8 mouse cellular contexts compared by ENCODE assay signal in the genomic region with DNA sequence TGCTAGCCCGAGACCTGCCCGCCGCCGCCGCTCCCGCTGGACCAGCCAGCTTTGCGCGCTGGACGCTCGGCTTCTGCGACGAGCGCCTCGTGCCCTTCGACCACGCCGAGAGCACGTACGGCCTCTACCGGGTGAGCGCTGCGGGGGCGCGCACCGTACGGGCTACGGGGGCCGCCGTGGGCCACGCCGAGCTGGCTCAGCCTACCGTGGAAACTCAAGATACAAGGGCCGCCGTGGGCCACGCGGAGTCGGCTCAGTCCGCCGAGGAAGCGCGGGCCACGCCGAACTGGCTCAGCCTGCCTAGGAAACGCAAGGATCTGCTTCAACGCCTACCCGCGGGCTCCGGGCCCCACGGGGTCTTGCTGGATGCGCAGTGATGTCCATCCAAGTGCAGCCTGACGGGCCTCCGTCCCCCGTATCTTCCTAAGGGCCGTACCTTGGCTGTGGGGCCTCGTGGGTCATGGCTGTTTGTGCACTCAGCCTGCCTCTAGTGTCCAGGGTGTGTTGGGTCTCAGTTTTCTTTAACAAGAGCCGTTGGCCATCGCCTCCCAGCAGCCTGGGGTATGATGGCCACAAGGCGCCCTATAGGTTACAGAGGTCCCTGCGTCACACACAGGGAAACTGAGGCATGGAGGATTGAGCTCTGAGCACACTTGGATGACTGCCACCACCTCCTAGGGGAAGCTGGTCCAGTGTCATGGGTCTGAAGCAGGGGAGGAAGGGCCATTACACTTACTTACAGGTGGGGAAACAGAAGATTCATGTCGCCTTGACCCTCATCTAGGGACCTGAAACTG. TPM values are rescaled to one million over a fixed set of nuclear protein-coding genes. Genes with fewer than 3 reads are reported as not detected.
DNase-seq lines count a peak whose midpoint lies in the region; ATAC-seq and TF ChIP-seq lines count a peak whose summit lies in the region.

No protein-coding gene starts in this region.

- peak overlapping the region; percentile 99 for H3K27ac ChIP-seq in bone marrow, adult 2 months (ENCODE audit: control insufficient read depth, insufficient read depth, low read depth, low read length, poor library complexity)
- peak overlapping the region; percentile 95 for H3K27ac ChIP-seq in forebrain, embryonic 16.5 days (ENCODE audit: low read length)
- H3K27ac ChIP-seq in hindbrain, embryonic 10.5 days = peak overlapping the region; percentile 99
- H3K27ac ChIP-seq in lung, embryonic 14.5 days (ENCODE audit: low read depth) = peak overlapping the region; percentile 98

- WGBS in bone marrow, adult 2 months = 3% methylated on average over 60 of the region's 60 CpGs
- 4% methylated on average over 60 of the region's 60 CpGs for WGBS in forebrain, embryonic 16.5 days
- 6% methylated on average over 60 of the region's 60 CpGs for WGBS in hindbrain, embryonic 10.5 days
- WGBS in lung, embryonic 14.5 days = 3% methylated on average over 60 of the region's 60 CpGs

- peak overlapping the region; percentile 93 for H3K4me2 ChIP-seq in forebrain, embryonic 16.5 days (ENCODE audit: low read length)
- H3K4me2 ChIP-seq in lung, embryonic 14.5 days = peak overlapping the region; percentile 98

- no peak for TF ChIP-seq CTCF in E14TG2a.4 (conservative IDR thresholded peaks at IDR 0.05; ENCODE audit: low read length)
- no peak; the same call in 1 of the 2 replicates for TF ChIP-seq CTCF in bone marrow, adult 2 months (IDR thresholded peaks at IDR 0.05; ENCODE audit: control insufficient read depth, insufficient read depth, low read length)
- TF ChIP-seq CTCF in lung, embryonic 14.5 days (IDR thresholded peaks at IDR 0.05; ENCODE audit: low read depth) = 0 out of 2 replicates have a peak, but pooled peaks have one; percentile 1

- peaks cover 75% of the 10 kb centered on the region for H3K4me1 ChIP-seq in E14TG2a.4 (replicated peaks; ENCODE audit: low read depth, low read length)
- peaks cover 18% of the 10 kb centered on the region for H3K4me1 ChIP-seq in bone marrow, adult 2 months (ENCODE audit: control insufficient read depth, insufficient read depth, low read length)
- peaks cover 27% of the 10 kb centered on the region for H3K4me1 ChIP-seq in forebrain, embryonic 16.5 days (replicated peaks; ENCODE audit: control insufficient read depth, insufficient read depth, low read length)
- H3K4me1 ChIP-seq in hindbrain, embryonic 10.5 days (replicated peaks) = peaks cover 51% of the 10 kb centered on the region
- H3K4me1 ChIP-seq in lung, embryonic 14.5 days (ENCODE audit: insufficient read depth) = 0 out of 2 replicates have a peak, but pooled peaks cover 3% of the 10 kb centered on the region

- peaks cover 34% of the 10 kb centered on the region for H3K36me3 ChIP-seq in E14TG2a.4 (ENCODE audit: insufficient read depth, low read length)
- H3K36me3 ChIP-seq in forebrain, embryonic 16.5 days (ENCODE audit: control insufficient read depth, insufficient read depth) = no peaks in the 10 kb centered on the region
- H3K36me3 ChIP-seq in hindbrain, embryonic 10.5 days = peaks cover 19% of the 10 kb centered on the region
- H3K36me3 ChIP-seq in lung, embryonic 14.5 days (ENCODE audit: insufficient read depth) = 0 out of 2 replicates have a peak, but pooled peaks cover 8% of the 10 kb centered on the region

- H3K27me3 ChIP-seq in E14TG2a.4 (ENCODE audit: insufficient read depth, low read length) = peaks cover 11% of the 10 kb centered on the region
- no peaks in the 10 kb centered on the region for H3K27me3 ChIP-seq in forebrain, embryonic 16.5 days (replicated peaks; ENCODE audit: control insufficient read depth, insufficient read depth, low read length)
- H3K27me3 ChIP-seq in hindbrain, embryonic 10.5 days (ENCODE audit: insufficient read depth, poor library complexity, severe bottlenecking) = peaks cover 12% of the 10 kb centered on the region
- no peaks in the 10 kb centered on the region for H3K27me3 ChIP-seq in lung, embryonic 14.5 days (ENCODE audit: insufficient read depth, low read length)

- DNase-seq in hindbrain, embryonic 10.5 days (ENCODE audit: low spot score) = no peak
- DNase-seq in layer of hippocampus, adult 8-10 months (ENCODE audit: low spot score in 2 of 2) = peak; percentile 85 to 89
- peak; percentile 71 for DNase-seq in lung, embryonic 14.5 days
- peak; percentile 87 to 90 for DNase-seq in right cerebral cortex, postnatal 10 days (ENCODE audit: low spot score in 2 of 2)

- TF ChIP-seq POLR2A in bone marrow, adult 2 months (IDR thresholded peaks at IDR 0.05; ENCODE audit: borderline replicate concordance, control insufficient read depth, low read depth, low read length) = no peak

- H3K4me3 ChIP-seq in E14TG2a.4 (replicated peaks; ENCODE audit: low read length) = peak overlapping the region; percentile 95
- H3K4me3 ChIP-seq in bone marrow, adult 2 months (replicated peaks; ENCODE audit: control insufficient read depth, low read depth, low read length) = peak overlapping the region; percentile 80
- H3K4me3 ChIP-seq in forebrain, embryonic 16.5 days (replicated peaks; ENCODE audit: low read length) = peak overlapping the region; percentile 83
- peak overlapping the region; percentile 91 for H3K4me3 ChIP-seq in hindbrain, embryonic 10.5 days
- H3K4me3 ChIP-seq in lung, embryonic 14.5 days (ENCODE audit: low read depth, low read length) = peak overlapping the region; percentile 88

- peak overlapping the region; percentile 91 for H3K9ac ChIP-seq in forebrain, embryonic 16.5 days (replicated peaks; ENCODE audit: low read depth, low read length)
- H3K9ac ChIP-seq in lung, embryonic 14.5 days = peak overlapping the region; percentile 91

- peak; percentile 72 for ATAC-seq in forebrain, embryonic 16.5 days
- peak; percentile 69 for ATAC-seq in lung, embryonic 14.5 days (ENCODE audit: insufficient read depth)
- no peak for ATAC-seq in monocyte, adult 5-6 weeks (replicated peaks; ENCODE audit: insufficient number of reproducible peaks, low FRiP score, low TSS enrichment, poor library complexity, severe bottlenecking)

- no peaks in the 10 kb centered on the region for H3K9me3 ChIP-seq in E14TG2a.4 (ENCODE audit: low read length)
- H3K9me3 ChIP-seq in forebrain, embryonic 16.5 days (ENCODE audit: control insufficient read depth, low read length) = no peaks in the 10 kb centered on the region
- H3K9me3 ChIP-seq in hindbrain, embryonic 10.5 days = no peaks in the 10 kb centered on the region
- H3K9me3 ChIP-seq in lung, embryonic 14.5 days (ENCODE audit: low read depth, low read length) = no peaks in the 10 kb centered on the region

RNA-seq across cellular contexts. Expression of a gene that starts 0.6 kb away (rescaled TPM):
- polyA plus RNA-seq in bone marrow, adult 2 months (2011; ENCODE audit: insufficient read depth, insufficient read length, low replicate concordance, missing spikeins) = 111 and 147 TPM in 2 replicates
- 167 and 189 TPM in 2 replicates for polyA plus RNA-seq in forebrain, embryonic 16.5 days (2015; fragmentation: Nextera tagmentation; extraction: Ambion mirVana)
- polyA plus RNA-seq in hindbrain, embryonic 10.5 days (2016; fragmentation: Nextera tagmentation; extraction: Ambion mirVana) = 254 and 268 TPM in 2 replicates
- 10 to 100 TPM; 29.1 to 38.5 (median 33.6) TPM for total RNA-seq in layer of hippocampus, adult 8-10 months (2022)
- 251 and 253 TPM in 2 replicates for polyA plus RNA-seq in lung, embryonic 14.5 days (2014; fragmentation: Nextera tagmentation; extraction: Ambion mirVana)
- total RNA-seq in monocyte, adult 5-6 weeks (2017) = 31.2 to 49.8 TPM (median 36.8 TPM) in 3 replicates

RNA-seq across cellular contexts. Expression of a gene that starts 4.9 kb away (rescaled TPM):
- 67.8 and 106 TPM in 2 replicates for polyA plus RNA-seq in bone marrow, adult 2 months (2011; ENCODE audit: insufficient read depth, insufficient read length, low replicate concordance, missing spikeins)
- polyA plus RNA-seq in forebrain, embryonic 16.5 days (2015; fragmentation: Nextera tagmentation; extraction: Ambion mirVana) = 6.2 and 8.4 TPM in 2 replicates
- polyA plus RNA-seq in hindbrain, embryonic 10.5 days (2016; fragmentation: Nextera tagmentation; extraction: Ambion mirVana) = 5.0 and 5.3 TPM in 2 replicates
- total RNA-seq in layer of hippocampus, adult 8-10 months (2022) = 1 to 10 TPM; 2.0 to 4.6 (median 3.5) TPM
- polyA plus RNA-seq in lung, embryonic 14.5 days (2014; fragmentation: Nextera tagmentation; extraction: Ambion mirVana) = 2.4 and 4.6 TPM in 2 replicates
- total RNA-seq in monocyte, adult 5-6 weeks (2017) = 6.3 to 12.8 TPM (median 6.9 TPM) in 3 replicates

RNA-seq across cellular contexts. Expression of a gene that starts 18.2 kb away (rescaled TPM):
- polyA plus RNA-seq in bone marrow, adult 2 months (2011; ENCODE audit: insufficient read depth, insufficient read length, low replicate concordance, missing spikeins) = 31.8 and 53.0 TPM in 2 replicates
- polyA plus RNA-seq in forebrain, embryonic 16.5 days (2015; fragmentation: Nextera tagmentation; extraction: Ambion mirVana) = 60.4 and 63.6 TPM in 2 replicates
- polyA plus RNA-seq in hindbrain, embryonic 10.5 days (2016; fragmentation: Nextera tagmentation; extraction: Ambion mirVana) = 55.3 and 58.5 TPM in 2 replicates
- total RNA-seq in layer of hippocampus, adult 8-10 months (2022) = 10 to 100 TPM; 53.2 to 59.7 (median 53.8) TPM
- 87.5 and 90.5 TPM in 2 replicates for polyA plus RNA-seq in lung, embryonic 14.5 days (2014; fragmentation: Nextera tagmentation; extraction: Ambion mirVana)
- 39.9 to 78.4 TPM (median 65.4 TPM) in 3 replicates for total RNA-seq in monocyte, adult 5-6 weeks (2017)

RNA-seq across cellular contexts. Expression of a gene that starts 23.9 kb away (rescaled TPM):
- polyA plus RNA-seq in bone marrow, adult 2 months (2011; ENCODE audit: insufficient read depth, insufficient read length, low replicate concordance, missing spikeins) = 11.2 and 12.6 TPM in 2 replicates
- polyA plus RNA-seq in forebrain, embryonic 16.5 days (2015; fragmentation: Nextera tagmentation; extraction: Ambion mirVana) = 74.6 and 75.9 TPM in 2 replicates
- polyA plus RNA-seq in hindbrain, embryonic 10.5 days (2016; fragmentation: Nextera tagmentation; extraction: Ambion mirVana) = 24.1 and 28.9 TPM in 2 replicates
- total RNA-seq in layer of hippocampus, adult 8-10 months (2022) = 100 to 1,000 TPM; 107 to 130 (median 117) TPM
- polyA plus RNA-seq in lung, embryonic 14.5 days (2014; fragmentation: Nextera tagmentation; extraction: Ambion mirVana) = 18.5 and 19.9 TPM in 2 replicates
- 0.53 to 1.2 TPM (median 0.76 TPM) in 3 replicates for total RNA-seq in monocyte, adult 5-6 weeks (2017)

RNA-seq across cellular contexts. Expression of a gene that starts 26.2 kb away (rescaled TPM):
- polyA plus RNA-seq in bone marrow, adult 2 months (2011; ENCODE audit: insufficient read depth, insufficient read length, low replicate concordance, missing spikeins) = not detected in 2 replicates
- polyA plus RNA-seq in forebrain, embryonic 16.5 days (2015; fragmentation: Nextera tagmentation; extraction: Ambion mirVana) = not detected in 2 replicates
- not detected in 2 replicates for polyA plus RNA-seq in hindbrain, embryonic 10.5 days (2016; fragmentation: Nextera tagmentation; extraction: Ambion mirVana)
- total RNA-seq in layer of hippocampus, adult 8-10 months (2022) = under 1 TPM in 2 of 4 experiments, not detected in 2; 0.14 to 0.28 TPM
- 0.07 TPM in 1 of 2 replicates, not detected in the other for polyA plus RNA-seq in lung, embryonic 14.5 days (2014; fragmentation: Nextera tagmentation; extraction: Ambion mirVana)
- total RNA-seq in monocyte, adult 5-6 weeks (2017) = not detected in 3 replicates
